Mouse (Mus musculus): Measurements from ENCODE around the gene Cfap77. TPM values are rescaled to one million over a fixed set of nuclear protein-coding genes. Genes with fewer than 3 reads are reported as not detected.

Cfap77 gene
- polyA plus RNA-seq, 1 experiment = not detected

DNA sequence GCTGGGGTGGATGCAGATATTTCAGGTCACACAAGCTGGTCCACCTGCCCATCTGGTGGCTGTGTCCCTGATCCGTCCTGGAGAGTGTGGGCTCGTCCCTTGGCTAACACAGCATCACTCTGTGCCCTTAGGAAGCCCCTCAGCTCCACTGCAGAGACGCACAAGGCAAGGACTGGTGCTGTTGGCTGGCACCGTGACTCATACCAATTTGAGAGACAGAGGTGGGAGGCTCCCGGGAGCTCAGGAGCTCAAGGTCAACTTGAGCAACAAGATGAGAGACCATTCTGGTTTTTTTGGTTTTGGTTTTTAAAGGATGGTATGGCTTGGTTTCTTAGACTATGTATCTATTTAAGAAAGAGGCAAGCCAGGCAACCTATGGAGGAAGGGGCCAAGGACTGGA lies 42.3 kb downstream of the Cfap77 start:
- H3K4me3 ChIP-seq (ENCODE audit: insufficient read depth, low read depth, low read length) = no peak overlapping the region
- peaks cover 4% of the 10 kb centered on the region for H3K4me1 ChIP-seq (ENCODE audit: control insufficient read depth, insufficient read depth, low read length)
- TF ChIP-seq CTCF (IDR thresholded peaks at IDR 0.05; ENCODE audit: insufficient read depth, low read depth, low read length) (no peak), POLR2A (IDR thresholded peaks at IDR 0.05; ENCODE audit: insufficient read depth, low read depth, low read length) (no peak)
- no peak overlapping the region for H3K27ac ChIP-seq (ENCODE audit: insufficient read depth, low read depth, low read length)
- WGBS = 51% methylated on average over 5 of the region's 5 CpGs

GRCm38 (mm10) chr2:29007656-29008055 lies 47.2 kb downstream of the Cfap77 start:
- Histone ChIP-seq H3K4me1 (ENCODE audit: control insufficient read depth, insufficient read depth, low read length) (peaks cover 4% of the 10 kb centered on the region), H3K27ac (ENCODE audit: insufficient read depth, low read depth, low read length) (no peak overlapping the region), H3K4me3 (ENCODE audit: insufficient read depth, low read depth, low read length) (no peak overlapping the region)
- TF ChIP-seq CTCF (IDR thresholded peaks at IDR 0.05; ENCODE audit: insufficient read depth, low read depth, low read length) = no peak
- TF ChIP-seq POLR2A (IDR thresholded peaks at IDR 0.05; ENCODE audit: insufficient read depth, low read depth, low read length) = no peak
- WGBS = 90% methylated on average over 6 of the region's 6 CpGs

- no peaks in the 10 kb centered on the region for H3K4me1 ChIP-seq (ENCODE audit: control insufficient read depth, insufficient read depth, low read length)
- no peak overlapping the region for H3K27ac ChIP-seq (ENCODE audit: insufficient read depth, low read depth, low read length)
- H3K4me3 ChIP-seq (ENCODE audit: insufficient read depth, low read depth, low read length) = no peak overlapping the region
- 33% methylated on average over 13 of the region's 13 CpGs for WGBS
- TF ChIP-seq CTCF (IDR thresholded peaks at IDR 0.05; ENCODE audit: insufficient read depth, low read depth, low read length) (no peak), POLR2A (IDR thresholded peaks at IDR 0.05; ENCODE audit: insufficient read depth, low read depth, low read length) (no peak)
These were observed 48.3 kb downstream of the Cfap77 start for GRCm38 (mm10) chr2:29006455-29007034.

DNA sequence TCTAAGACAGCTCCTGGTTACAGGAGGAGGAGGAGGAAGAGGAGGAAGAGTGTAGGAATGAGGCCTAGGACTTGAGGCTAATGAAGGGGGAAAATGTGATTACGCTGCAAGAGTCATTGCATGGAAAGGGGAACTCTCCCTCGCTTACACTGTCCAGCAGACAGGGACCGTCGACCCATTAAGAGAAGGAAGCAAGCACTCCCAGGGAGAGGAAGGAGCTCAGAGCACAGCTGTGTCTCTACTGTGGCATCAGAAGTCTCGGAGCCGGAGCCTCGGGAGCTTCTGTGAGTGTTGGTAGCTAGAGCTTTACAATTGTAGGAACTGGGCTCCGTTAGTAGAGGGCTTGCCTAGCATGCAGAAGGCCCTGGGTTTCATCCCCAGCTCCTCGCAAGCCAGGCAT lies 50.8 kb downstream of the Cfap77 start:
- H3K4me1 ChIP-seq (ENCODE audit: control insufficient read depth, insufficient read depth, low read length) = no peaks in the 10 kb centered on the region
- 71% methylated on average over 9 of the region's 9 CpGs for WGBS
- H3K27ac ChIP-seq (ENCODE audit: insufficient read depth, low read depth, low read length) = no peak overlapping the region
- no peak overlapping the region for H3K4me3 ChIP-seq (ENCODE audit: insufficient read depth, low read depth, low read length)
- TF ChIP-seq POLR2A (IDR thresholded peaks at IDR 0.05; ENCODE audit: insufficient read depth, low read depth, low read length) (no peak), CTCF (IDR thresholded peaks at IDR 0.05; ENCODE audit: insufficient read depth, low read depth, low read length) (no peak)

DNA sequence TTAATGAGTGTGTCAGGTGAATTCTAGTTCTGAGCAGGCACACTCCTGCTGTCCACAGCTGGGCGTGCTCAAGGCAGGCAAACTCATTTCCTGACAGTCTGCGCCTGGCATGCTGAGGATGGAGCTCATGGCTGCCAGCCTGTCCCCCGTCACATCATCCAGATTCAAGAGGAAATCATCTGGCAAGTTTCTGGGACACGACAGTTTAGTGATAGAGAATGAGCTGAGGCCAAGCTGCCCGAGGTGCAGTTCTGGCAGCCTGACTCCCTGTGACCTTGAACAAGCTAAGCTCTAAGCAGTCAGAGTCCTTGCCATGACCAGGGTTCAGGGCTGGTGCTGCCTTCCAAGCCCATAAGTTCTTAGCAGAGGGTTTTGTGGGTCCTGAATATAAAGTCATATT lies 56.6 kb downstream of the Cfap77 start:
- WGBS = 74% methylated on average over 5 of the region's 5 CpGs
- H3K27ac ChIP-seq (ENCODE audit: insufficient read depth, low read depth, low read length) = no peak overlapping the region
- no peak overlapping the region for H3K4me3 ChIP-seq (ENCODE audit: insufficient read depth, low read depth, low read length)
- no peaks in the 10 kb centered on the region for H3K4me1 ChIP-seq (ENCODE audit: control insufficient read depth, insufficient read depth, low read length)
- no peak for TF ChIP-seq POLR2A (IDR thresholded peaks at IDR 0.05; ENCODE audit: insufficient read depth, low read depth, low read length)
- no peak for TF ChIP-seq CTCF (IDR thresholded peaks at IDR 0.05; ENCODE audit: insufficient read depth, low read depth, low read length)

DNA sequence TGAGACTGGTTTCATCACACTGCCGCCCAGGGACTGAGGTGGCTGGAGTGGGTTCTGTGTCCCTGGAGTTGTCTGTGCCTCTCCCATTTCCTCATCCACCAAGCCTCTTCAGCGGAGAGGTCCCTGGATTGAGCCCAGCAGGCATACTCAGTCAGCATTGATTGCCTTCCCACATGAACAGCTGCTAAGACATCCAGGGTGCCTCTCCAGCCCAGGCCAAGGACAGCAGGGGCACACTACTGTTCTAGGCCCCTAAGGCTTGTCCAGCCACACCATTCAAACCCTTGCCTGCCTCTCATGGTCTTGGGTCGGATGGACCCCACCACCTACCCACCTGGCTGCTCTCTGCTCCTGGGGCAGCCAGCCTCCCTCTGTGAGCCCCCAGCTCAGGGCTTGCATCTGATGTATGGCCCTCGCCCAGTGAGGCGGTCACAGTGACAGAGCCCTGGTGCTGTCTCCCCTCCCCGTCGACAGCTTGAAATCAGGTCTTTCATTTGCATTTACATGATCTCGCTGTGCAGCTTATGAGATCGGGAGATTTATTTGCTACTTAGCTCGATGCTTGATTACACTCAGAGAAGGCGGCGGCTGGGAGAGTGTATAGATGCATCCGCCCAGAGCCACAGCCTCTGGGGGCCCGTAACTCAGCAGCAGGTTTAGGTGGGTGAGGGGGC lies 57.6 kb downstream of the Cfap77 start:
- 56% methylated on average over 14 of the region's 14 CpGs for WGBS
- no peak overlapping the region for H3K27ac ChIP-seq (ENCODE audit: insufficient read depth, low read depth, low read length)
- TF ChIP-seq CTCF (IDR thresholded peaks at IDR 0.05; ENCODE audit: insufficient read depth, low read depth, low read length) = no peak
- no peak for TF ChIP-seq POLR2A (IDR thresholded peaks at IDR 0.05; ENCODE audit: insufficient read depth, low read depth, low read length)
- H3K4me1 ChIP-seq (ENCODE audit: control insufficient read depth, insufficient read depth, low read length) = no peaks in the 10 kb centered on the region
- H3K4me3 ChIP-seq (ENCODE audit: insufficient read depth, low read depth, low read length) = no peak overlapping the region

- TF ChIP-seq CTCF (IDR thresholded peaks at IDR 0.05; ENCODE audit: insufficient read depth, low read depth, low read length) (no peak), POLR2A (IDR thresholded peaks at IDR 0.05; ENCODE audit: insufficient read depth, low read depth, low read length) (no peak)
- Histone ChIP-seq H3K4me1 (ENCODE audit: control insufficient read depth, insufficient read depth, low read length) (no peaks in the 10 kb centered on the region), H3K27ac (ENCODE audit: insufficient read depth, low read depth, low read length) (no peak overlapping the region), H3K4me3 (ENCODE audit: insufficient read depth, low read depth, low read length) (no peak overlapping the region)
- WGBS = 52% methylated on average over 4 of the region's 4 CpGs
These were observed 59.4 kb downstream of the Cfap77 start for GRCm38 (mm10) chr2:28995436-28995835.

- no peak overlapping the region for H3K4me3 ChIP-seq (ENCODE audit: insufficient read depth, low read depth, low read length)
- 83% methylated on average over 12 of the region's 12 CpGs for WGBS
- TF ChIP-seq CTCF (IDR thresholded peaks at IDR 0.05; ENCODE audit: insufficient read depth, low read depth, low read length) (no peak), POLR2A (IDR thresholded peaks at IDR 0.05; ENCODE audit: insufficient read depth, low read depth, low read length) (no peak)
- H3K27ac ChIP-seq (ENCODE audit: insufficient read depth, low read depth, low read length) = no peak overlapping the region
- no peaks in the 10 kb centered on the region for H3K4me1 ChIP-seq (ENCODE audit: control insufficient read depth, insufficient read depth, low read length)
These were observed 60.9 kb downstream of the Cfap77 start for GRCm38 (mm10) chr2:28994014-28994413.

- H3K27ac ChIP-seq (ENCODE audit: insufficient read depth, low read depth, low read length) = no peak overlapping the region
- WGBS = 99% methylated on average over 3 of the region's 3 CpGs
- no peaks in the 10 kb centered on the region for H3K4me1 ChIP-seq (ENCODE audit: control insufficient read depth, insufficient read depth, low read length)
- TF ChIP-seq CTCF (IDR thresholded peaks at IDR 0.05; ENCODE audit: insufficient read depth, low read depth, low read length) = no peak
- TF ChIP-seq POLR2A (IDR thresholded peaks at IDR 0.05; ENCODE audit: insufficient read depth, low read depth, low read length) = no peak
- H3K4me3 ChIP-seq (ENCODE audit: insufficient read depth, low read depth, low read length) = no peak overlapping the region
These were observed 66.1 kb downstream of the Cfap77 start for GRCm38 (mm10) chr2:28988781-28989180.
